Mouse (Mus musculus) neural tube, embryonic 14.5 days (tissue): ENCODE measurements around the gene Daam2. TPM values are rescaled to one million over a fixed set of nuclear protein-coding genes. Genes with fewer than 3 reads are reported as not detected.

ENCODE experiments used
- ATAC-seq: fragments of 200-750 bp; cut with Nextera tagmentation; 2 replicates; pipeline ENCODE4 v1.8.0; 2017; ENCODE audit warnings: low read depth, mild to moderate bottlenecking, moderate TSS enrichment, moderate library complexity
- H3K27ac ChIP-seq: fragments of 300-500 bp; sonication (generic); 2 replicates; pipeline ENCODE4 v1.5.1; 2014; ENCODE audit warnings: low read depth, mild to moderate bottlenecking, control low read depth, low read length, moderate library complexity, mixed read lengths
- H3K27me3 ChIP-seq: fragments of 300-500 bp; sonication (generic); 2 replicates; pipeline ENCODE4 v1.6.1; 2014; ENCODE audit warnings: low read length; ENCODE audit not compliant: control insufficient read depth, insufficient read depth
- H3K36me3 ChIP-seq: fragments of 300-500 bp; sonication (generic); 2 replicates; pipeline ENCODE4 v1.6.1; 2014; ENCODE audit warnings: low read length, mixed read lengths; ENCODE audit not compliant: control insufficient read depth, insufficient read depth
- H3K4me1 ChIP-seq: fragments of 300-500 bp; sonication (generic); 2 replicates; pipeline ENCODE4 v1.6.1; 2014; ENCODE audit warnings: low read length; ENCODE audit not compliant: control insufficient read depth, insufficient read depth
- H3K4me2 ChIP-seq: fragments of 300-500 bp; sonication (generic); 2 replicates; pipeline ENCODE4 v1.6.1; 2014; ENCODE audit warnings: mild to moderate bottlenecking, low read depth, low read length, control low read depth
- H3K4me3 ChIP-seq: fragments of 300-500 bp; sonication (generic); 2 replicates; pipeline ENCODE4 v1.5.1; 2014; ENCODE audit warnings: low read depth, low read length, control low read depth, mixed read lengths
- H3K9ac ChIP-seq: fragments of 300-500 bp; sonication (generic); replicated peaks from 2 replicates; pipeline ENCODE4 v1.6.1; 2014; ENCODE audit warnings: low read depth, mild to moderate bottlenecking, control low read depth, low read length, mixed read lengths
- H3K9me3 ChIP-seq: fragments of 300-500 bp; sonication (generic); 2 replicates; pipeline ENCODE4 v1.6.1; 2016; ENCODE audit warnings: low read length; ENCODE audit not compliant: control insufficient read depth
- WGBS: fragments of 180-500 bp; shearing (Covaris S2); extraction: QIAGEN DNeasy Blood & Tissue Kit; methylation state at CpG from one replicate; pipeline ENCODE4 v1.1.7; 2014; 5-methylcytosine and 5-hydroxymethylcytosine counted together
- polyA plus RNA-seq: library from polyadenylated mRNA; unstranded; fragments of >200 nt; fragmentation: Nextera tagmentation; extraction: Ambion mirVana; gene quantifications from 2 replicates; pipeline ENCODE4 v1.2.1, GENCODE M21; 2014

The Daam2 gene
- polyA plus RNA-seq, 1 experiment from 2014 or later = 6.9 TPM

DNA sequence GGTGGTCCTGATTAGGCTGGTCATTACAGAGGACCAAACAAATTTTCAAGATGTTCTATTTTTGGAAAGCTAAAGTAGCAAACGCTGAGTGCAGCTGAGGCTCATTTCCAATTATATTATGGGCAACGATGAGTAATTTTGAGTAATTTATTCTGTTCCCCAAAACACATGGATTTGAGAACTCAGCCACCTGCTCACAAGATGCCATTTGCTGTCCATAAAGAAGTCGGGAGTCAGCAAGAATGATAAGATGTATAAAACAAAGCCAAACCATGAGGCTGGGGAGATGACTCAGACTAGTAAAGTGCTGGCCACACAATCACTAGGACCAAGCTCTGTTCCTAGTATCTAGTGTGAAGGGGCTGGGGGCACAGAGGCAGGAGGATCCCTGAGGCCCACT is 79.7 kb downstream of the Daam2 start:
- Histone ChIP-seq H3K4me1 (no peaks in the 10 kb centered on the region), H3K27ac (no peak overlapping the region), H3K36me3 (no peaks in the 10 kb centered on the region), H3K9me3 (no peaks in the 10 kb centered on the region), H3K9ac (no peak overlapping the region), H3K27me3 (no peaks in the 10 kb centered on the region), H3K4me2 (no peak overlapping the region), H3K4me3 (no peak overlapping the region)
- ATAC-seq = no peak
- WGBS = 88% methylated on average over 3 of the region's 3 CpGs

DNA sequence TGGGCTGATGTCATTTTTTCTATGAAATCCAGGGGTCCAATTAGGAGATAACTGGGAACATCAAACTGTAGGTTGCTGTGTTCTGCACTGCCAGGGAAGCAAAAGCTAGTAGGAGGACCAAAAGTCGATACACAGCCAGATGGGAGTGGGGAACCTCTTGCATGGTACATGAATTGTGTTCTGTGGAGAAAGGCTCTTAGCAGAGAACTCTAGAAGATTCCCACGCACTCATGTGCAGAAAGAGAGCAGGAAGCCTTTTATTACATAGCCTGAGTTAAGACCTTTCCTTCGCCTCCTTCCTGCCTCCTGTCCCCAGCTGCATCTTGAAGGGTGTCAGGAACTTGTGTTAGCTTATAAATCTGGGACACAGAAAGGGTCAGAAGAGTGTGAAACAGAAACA is 82.3 kb downstream of the Daam2 start:
- 86% methylated on average over 3 of the region's 3 CpGs for WGBS
- no peak overlapping the region for H3K9ac ChIP-seq
- no peak for ATAC-seq

DNA sequence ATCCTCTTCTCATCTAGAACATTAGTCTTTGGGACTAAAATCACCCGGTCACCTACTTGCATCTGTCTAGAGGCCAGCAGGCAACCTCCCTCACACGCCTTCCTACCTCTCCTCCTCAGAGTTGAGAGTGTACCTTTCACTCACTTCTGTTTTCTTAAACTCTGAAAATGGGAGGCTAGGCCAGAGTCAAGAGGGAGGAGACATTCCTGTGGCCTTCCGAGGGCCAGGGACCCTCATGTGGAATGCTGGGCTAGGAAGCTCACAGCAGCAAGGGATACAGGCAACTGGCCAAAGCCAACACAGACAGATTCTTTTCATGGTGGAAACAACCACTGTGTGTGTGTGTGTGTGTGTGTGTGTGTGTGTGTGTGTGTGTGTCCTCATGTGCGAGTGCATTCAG is 86.8 kb downstream of the Daam2 start:
- no peak overlapping the region for H3K27ac ChIP-seq
- no peaks in the 10 kb centered on the region for H3K4me1 ChIP-seq
- H3K36me3 ChIP-seq = no peaks in the 10 kb centered on the region
- no peaks in the 10 kb centered on the region for H3K27me3 ChIP-seq
- no peak overlapping the region for H3K9ac ChIP-seq
- 82% methylated on average over 4 of the region's 4 CpGs for WGBS
- H3K4me3 ChIP-seq = no peak overlapping the region
- no peak overlapping the region for H3K4me2 ChIP-seq
- no peaks in the 10 kb centered on the region for H3K9me3 ChIP-seq
- ATAC-seq = no peak

More for the DNA sequence above, 82.3 kb downstream of the Daam2 start:
- H3K4me1 ChIP-seq = no peaks in the 10 kb centered on the region
- H3K4me2 ChIP-seq = no peak overlapping the region
- H3K27ac ChIP-seq = no peak overlapping the region
- no peaks in the 10 kb centered on the region for H3K9me3 ChIP-seq
- H3K4me3 ChIP-seq = no peak overlapping the region
- no peaks in the 10 kb centered on the region for H3K27me3 ChIP-seq
- H3K36me3 ChIP-seq = no peaks in the 10 kb centered on the region

DNA sequence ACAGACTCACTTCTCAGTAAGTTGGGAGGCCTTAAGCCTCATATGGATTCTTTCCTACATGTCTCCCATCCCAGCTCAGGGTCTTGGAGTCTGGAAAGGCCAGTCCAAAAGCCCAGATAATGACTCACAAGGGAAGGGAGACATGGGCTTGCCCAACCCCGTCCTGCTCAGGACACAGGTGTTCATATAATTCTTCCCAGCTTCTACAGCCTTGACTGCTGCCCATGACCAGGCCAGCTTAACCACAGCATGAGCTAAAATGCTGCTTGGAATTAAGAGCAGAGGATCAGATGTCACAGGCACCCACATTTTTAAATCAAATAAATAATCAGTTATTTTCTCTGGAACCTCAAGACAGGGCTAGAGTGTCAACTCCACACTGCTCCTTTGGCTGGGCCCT is 89.0 kb downstream of the Daam2 start:
- H3K9ac ChIP-seq = no peak overlapping the region
- H3K27ac ChIP-seq = no peak overlapping the region
- WGBS = 96% methylated on average over 1 of the region's 1 CpGs
- H3K4me1 ChIP-seq = no peaks in the 10 kb centered on the region
- H3K27me3 ChIP-seq = no peaks in the 10 kb centered on the region
- ATAC-seq = no peak
- H3K36me3 ChIP-seq = no peaks in the 10 kb centered on the region
- no peak overlapping the region for H3K4me3 ChIP-seq
- H3K9me3 ChIP-seq = no peaks in the 10 kb centered on the region
- H3K4me2 ChIP-seq = no peak overlapping the region

DNA sequence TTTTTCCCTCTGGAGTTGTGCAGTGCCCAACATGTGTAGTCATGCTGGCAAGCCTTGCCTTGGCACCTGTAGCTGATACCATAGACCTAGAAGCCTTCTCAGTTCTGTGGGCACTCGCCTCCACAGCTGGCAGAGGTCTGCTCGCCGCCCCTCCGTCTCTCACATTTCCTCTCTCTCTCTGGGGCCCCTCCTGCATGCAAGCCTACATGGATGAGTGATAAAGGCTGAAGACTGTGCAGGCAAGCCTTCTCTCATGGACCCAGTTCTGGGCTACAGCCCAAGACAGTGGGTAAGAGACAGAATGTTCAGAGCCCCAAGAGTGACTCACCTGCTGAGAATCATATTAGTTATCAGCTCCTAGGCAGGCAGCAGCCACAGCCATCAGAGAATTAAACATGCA is 90.1 kb downstream of the Daam2 start:
- no peak overlapping the region for H3K9ac ChIP-seq
- no peak overlapping the region for H3K4me2 ChIP-seq
- no peaks in the 10 kb centered on the region for H3K4me1 ChIP-seq
- no peaks in the 10 kb centered on the region for H3K9me3 ChIP-seq
- WGBS = 95% methylated on average over 4 of the region's 4 CpGs
- no peaks in the 10 kb centered on the region for H3K27me3 ChIP-seq
- ATAC-seq = no peak
- H3K4me3 ChIP-seq = no peak overlapping the region
- no peak overlapping the region for H3K27ac ChIP-seq
- no peaks in the 10 kb centered on the region for H3K36me3 ChIP-seq

DNA sequence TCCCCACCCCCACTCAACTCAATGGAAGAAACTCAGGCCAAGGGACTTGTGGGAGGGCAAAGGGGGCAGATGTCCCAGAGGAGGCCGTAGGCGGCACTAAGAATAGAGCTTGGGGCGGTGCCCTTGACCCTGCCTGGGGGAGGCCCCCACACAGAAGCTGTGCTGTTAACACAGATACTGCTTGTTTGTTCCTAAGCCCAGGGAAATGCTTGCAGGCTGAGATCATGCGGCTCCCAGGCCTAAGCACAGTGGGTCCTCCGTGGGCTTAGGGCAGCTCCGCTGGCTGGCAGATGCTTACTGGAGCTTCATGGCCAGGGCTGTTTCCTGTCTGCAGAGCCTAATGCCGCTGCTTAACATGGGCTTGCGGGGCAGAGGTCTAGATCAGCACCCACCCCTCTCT is 91.5 kb downstream of the Daam2 start:
- Histone ChIP-seq H3K27me3 (no peaks in the 10 kb centered on the region), H3K9me3 (no peaks in the 10 kb centered on the region), H3K27ac (no peak overlapping the region; the same call in 1 of the 2 replicates), H3K4me3 (no peak overlapping the region), H3K9ac (no peak overlapping the region), H3K4me2 (no peak overlapping the region), H3K36me3 (no peaks in the 10 kb centered on the region), H3K4me1 (no peaks in the 10 kb centered on the region)
- 73% methylated on average over 8 of the region's 8 CpGs for WGBS
- ATAC-seq = peak; percentile 44; the same call in 1 of the 2 replicates

GRCm38 (mm10) chr17:49468223-49468622 is 95.9 kb downstream of the Daam2 start:
- Histone ChIP-seq H3K9me3 (no peaks in the 10 kb centered on the region), H3K27ac (no peak overlapping the region), H3K4me2 (no peak overlapping the region), H3K4me3 (no peak overlapping the region), H3K27me3 (no peaks in the 10 kb centered on the region), H3K9ac (no peak overlapping the region), H3K4me1 (no peaks in the 10 kb centered on the region), H3K36me3 (no peaks in the 10 kb centered on the region)
- peak; percentile 52; the same call in 1 of the 2 replicates for ATAC-seq
- 41% methylated on average over 4 of the region's 4 CpGs for WGBS

DNA sequence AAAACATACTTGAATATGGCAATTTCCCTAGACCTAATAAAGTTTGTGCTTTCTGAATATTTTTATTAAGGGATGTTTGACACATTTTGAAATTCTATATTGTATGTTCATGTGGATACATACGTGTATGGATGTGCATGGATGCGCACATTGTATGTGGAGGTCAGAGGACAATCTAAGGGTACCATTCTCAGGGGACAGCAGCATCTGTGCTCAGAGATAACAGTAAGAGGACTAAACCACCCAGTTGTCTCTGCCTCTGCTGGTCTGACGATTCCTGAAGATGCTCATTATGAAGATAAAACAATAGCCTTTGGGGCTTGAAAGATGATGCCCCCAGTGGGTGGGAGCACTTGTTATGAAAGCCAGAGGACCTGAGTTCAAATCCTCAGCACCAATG is 99.3 kb downstream of the Daam2 start:
- Histone ChIP-seq H3K4me1 (no peaks in the 10 kb centered on the region), H3K9me3 (no peaks in the 10 kb centered on the region), H3K36me3 (no peaks in the 10 kb centered on the region), H3K4me2 (no peak overlapping the region), H3K4me3 (no peak overlapping the region), H3K9ac (no peak overlapping the region), H3K27me3 (no peaks in the 10 kb centered on the region), H3K27ac (no peak overlapping the region)
- 80% methylated on average over 3 of the region's 3 CpGs for WGBS
- no peak for ATAC-seq

GRCm38 (mm10) chr17:49458386-49458785 is 105.8 kb downstream of the Daam2 start:
- H3K9me3 ChIP-seq = no peaks in the 10 kb centered on the region
- no peak for ATAC-seq
- H3K4me2 ChIP-seq = no peak overlapping the region
- no peaks in the 10 kb centered on the region for H3K36me3 ChIP-seq
- no peaks in the 10 kb centered on the region for H3K4me1 ChIP-seq
- no peak overlapping the region for H3K4me3 ChIP-seq
- H3K9ac ChIP-seq = no peak overlapping the region
- no peak overlapping the region for H3K27ac ChIP-seq
- WGBS = 92% methylated on average over 18 of the region's 18 CpGs
- H3K27me3 ChIP-seq = no peaks in the 10 kb centered on the region

DNA sequence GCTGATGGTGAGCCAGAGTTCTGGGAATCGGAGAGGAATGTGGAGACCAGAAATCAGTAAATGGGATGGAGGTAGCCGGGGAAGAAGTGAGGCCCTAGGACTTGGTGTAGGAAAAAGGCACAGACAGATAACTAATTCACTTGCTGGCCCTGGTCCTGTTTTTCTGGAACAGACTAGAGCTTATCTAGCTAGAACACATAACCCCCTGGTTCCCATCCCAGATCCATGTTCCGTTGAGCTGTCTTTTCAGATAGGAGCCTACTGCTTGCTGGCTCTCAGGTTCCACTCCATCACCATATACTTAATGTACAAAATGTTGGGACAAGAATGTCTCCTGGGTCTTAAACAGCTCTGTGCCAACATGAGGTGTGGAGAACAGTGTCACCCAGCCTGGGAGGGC is 106.3 kb downstream of the Daam2 start:
- Histone ChIP-seq H3K4me1 (no peaks in the 10 kb centered on the region), H3K4me2 (no peak overlapping the region), H3K9me3 (no peaks in the 10 kb centered on the region), H3K4me3 (no peak overlapping the region), H3K27ac (no peak overlapping the region), H3K36me3 (no peaks in the 10 kb centered on the region), H3K27me3 (no peaks in the 10 kb centered on the region), H3K9ac (no peak overlapping the region)
- WGBS = 99% methylated on average over 3 of the region's 3 CpGs
- ATAC-seq = no peak
